Mouse (Mus musculus) E14TG2a.4 (cell line): ENCODE measurements around the gene Ndufs1.

Source experiments
- H3K27me3 ChIP-seq: 2 replicates; pipeline ENCODE4 v1.6.1; 2014; ENCODE audit warnings: low read length, control low read depth; ENCODE audit not compliant: insufficient read depth
- H3K36me3 ChIP-seq: 2 replicates; pipeline ENCODE4 v1.6.1; 2014; ENCODE audit warnings: low read length, control low read depth; ENCODE audit not compliant: insufficient read depth
- H3K4me1 ChIP-seq: replicated peaks from 2 replicates; pipeline ENCODE4 v1.6.1; 2014; ENCODE audit warnings: low read depth, low read length, control low read depth
- H3K4me3 ChIP-seq: replicated peaks from 2 replicates; pipeline ENCODE4 v1.5.1; 2014; ENCODE audit warnings: mild to moderate bottlenecking, low read length
- H3K9me3 ChIP-seq: 2 replicates; pipeline ENCODE4 v1.6.1; 2014; ENCODE audit warnings: low read length, control low read depth
- CTCF ChIP-seq: conservative IDR thresholded peaks from 2 replicates; pipeline ENCODE4 v1.5.1; 2014; ENCODE audit warnings: low read length
- NANOG ChIP-seq: IDR thresholded peaks from 2 replicates; pipeline ENCODE4 v1.6.1; 2014; ENCODE audit warnings: borderline replicate concordance, low read length, mixed read lengths
- POU5F1 ChIP-seq: IDR thresholded peaks from 2 replicates; pipeline ENCODE4 v1.6.1; 2014; ENCODE audit warnings: low read length, borderline replicate concordance

Ndufs1 gene

DNA sequence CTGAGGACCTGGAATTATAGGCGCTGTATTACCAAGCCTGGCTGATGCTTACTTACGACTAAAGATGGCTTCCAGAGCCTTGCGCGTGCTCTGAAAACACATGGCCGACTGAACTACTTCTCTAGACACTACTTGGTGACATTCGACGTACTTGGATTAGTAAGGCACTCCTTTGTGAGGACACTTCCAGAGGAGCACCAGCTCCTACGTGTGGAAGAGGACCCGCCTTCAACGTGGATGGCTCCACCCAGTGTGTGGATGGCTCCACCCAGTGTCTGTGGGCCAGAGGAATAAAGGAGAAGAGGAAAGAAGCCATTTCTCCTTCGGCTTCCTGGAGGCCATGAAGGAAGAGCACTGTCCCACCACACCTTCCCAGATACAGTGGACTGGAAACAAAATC, 44.9 kb downstream of the Ndufs1 start:
- TF ChIP-seq POU5F1 (no peak), NANOG (no peak), CTCF (no peak)
- Histone ChIP-seq H3K36me3 (no peaks in the 10 kb centered on the region), H3K9me3 (no peaks in the 10 kb centered on the region), H3K27me3 (no peaks in the 10 kb centered on the region), H3K4me1 (peaks cover 85% of the 10 kb centered on the region), H3K4me3 (no peak overlapping the region)

- Histone ChIP-seq H3K27me3 (no peaks in the 10 kb centered on the region), H3K9me3 (no peaks in the 10 kb centered on the region)
Measured at GRCm38 (mm10) chr1:63130883-63131282, 45.8 kb downstream of the Ndufs1 start.

GRCm38 (mm10) chr1:63129857-63130690, 46.6 kb downstream of the Ndufs1 start:
- no peaks in the 10 kb centered on the region for H3K9me3 ChIP-seq
- H3K4me1 ChIP-seq: peaks cover 80% of the 10 kb centered on the region
- TF ChIP-seq POU5F1 (no peak), NANOG (no peak), CTCF (no peak)
- no peaks in the 10 kb centered on the region for H3K27me3 ChIP-seq
- peak overlapping the region; percentile 35; the same call in 1 of the 2 replicates for H3K4me3 ChIP-seq
- peaks cover 14% of the 10 kb centered on the region for H3K36me3 ChIP-seq

More at GRCm38 (mm10) chr1:63130883-63131282, 45.8 kb downstream of the Ndufs1 start:
- H3K4me1 ChIP-seq: peaks cover 81% of the 10 kb centered on the region
- H3K4me3 ChIP-seq: 0 out of 2 replicates have a peak overlapping the region, but pooled peaks have one; percentile 35
- H3K36me3 ChIP-seq: peaks cover 6% of the 10 kb centered on the region
- TF ChIP-seq NANOG (no peak), POU5F1 (no peak), CTCF (no peak)

DNA sequence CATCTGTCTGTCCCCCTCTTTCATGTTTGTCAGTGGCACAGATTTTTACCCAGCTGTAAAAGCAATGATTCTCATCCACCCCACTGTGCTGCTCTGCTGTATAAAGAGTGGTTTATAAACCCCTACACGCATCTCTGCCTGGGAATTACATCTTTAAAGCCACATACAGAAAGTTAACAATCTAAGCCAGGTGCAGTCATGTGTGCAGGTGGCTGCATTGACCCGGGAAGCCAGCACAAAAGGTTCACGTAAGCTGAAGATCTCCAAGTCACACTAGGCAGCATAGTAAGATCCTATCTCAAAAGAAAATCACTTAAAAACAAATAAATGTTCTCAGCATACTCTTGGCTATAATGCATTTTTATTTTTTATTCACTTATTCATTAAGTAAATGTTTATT, 47.4 kb downstream of the Ndufs1 start:
- no peaks in the 10 kb centered on the region for H3K27me3 ChIP-seq
- no peaks in the 10 kb centered on the region for H3K9me3 ChIP-seq
- peaks cover 75% of the 10 kb centered on the region for H3K4me1 ChIP-seq
- TF ChIP-seq POU5F1: no peak
- TF ChIP-seq CTCF: no peak
- no peak for TF ChIP-seq NANOG
- no peak overlapping the region for H3K4me3 ChIP-seq
- H3K36me3 ChIP-seq: peaks cover 18% of the 10 kb centered on the region

DNA sequence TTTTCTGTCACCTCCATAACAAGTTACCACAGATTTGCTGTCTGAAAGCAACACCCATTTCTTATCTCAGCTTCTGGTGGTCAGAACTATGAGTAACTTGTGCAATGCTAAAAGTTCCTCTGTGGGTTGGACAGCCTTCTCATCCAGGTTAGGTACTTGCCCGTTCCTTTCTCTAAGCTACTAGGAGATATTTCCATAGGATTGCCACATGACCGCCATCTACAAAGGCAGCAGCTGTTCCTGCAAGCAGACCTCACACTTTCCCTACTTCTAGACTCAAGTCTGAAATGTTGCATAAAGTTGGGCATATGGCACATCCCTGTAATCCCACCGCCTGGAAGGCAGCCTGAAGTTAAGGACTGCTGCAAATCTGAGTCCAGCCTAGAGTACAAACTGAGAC, 50.4 kb downstream of the Ndufs1 start:
- no peaks in the 10 kb centered on the region for H3K27me3 ChIP-seq
- no peak overlapping the region for H3K4me3 ChIP-seq
- no peaks in the 10 kb centered on the region for H3K9me3 ChIP-seq
- H3K36me3 ChIP-seq: peaks cover 48% of the 10 kb centered on the region
- H3K4me1 ChIP-seq: peaks cover 69% of the 10 kb centered on the region
- no peak for TF ChIP-seq NANOG
- TF ChIP-seq CTCF: no peak
- no peak for TF ChIP-seq POU5F1

DNA sequence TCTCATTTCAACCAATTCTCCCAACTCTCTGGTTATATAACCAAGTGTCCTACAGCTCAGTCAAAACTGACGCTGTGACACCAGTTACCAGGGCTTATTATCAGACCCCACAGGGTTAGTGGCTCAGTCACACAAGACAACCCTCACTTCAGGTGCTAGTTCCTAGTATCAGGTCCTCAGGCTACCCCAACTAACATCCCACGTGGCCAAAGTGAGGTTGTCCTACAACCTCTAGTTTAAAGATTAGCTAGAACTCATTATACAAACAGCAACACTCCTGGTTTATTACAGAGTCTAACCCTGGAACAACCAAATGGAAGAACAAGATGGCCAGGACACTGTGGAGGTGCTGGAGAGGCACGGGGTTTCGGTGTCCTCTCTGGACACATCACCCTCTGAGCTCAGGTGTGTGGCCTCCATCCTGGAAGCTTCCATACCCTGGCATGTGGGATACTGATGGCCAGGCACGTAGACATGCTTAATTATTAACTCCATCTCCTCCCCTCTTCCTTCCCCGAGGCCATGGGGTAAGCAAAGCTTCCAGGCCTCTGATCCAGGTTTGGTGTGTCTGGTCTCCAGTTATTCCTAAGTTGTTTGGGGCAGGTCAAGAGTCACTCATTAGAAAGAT, 52.7 kb downstream of the Ndufs1 start:
- H3K4me3 ChIP-seq: no peak overlapping the region
- no peaks in the 10 kb centered on the region for H3K27me3 ChIP-seq
- no peaks in the 10 kb centered on the region for H3K9me3 ChIP-seq
- no peak for TF ChIP-seq NANOG
- no peak for TF ChIP-seq CTCF
- TF ChIP-seq POU5F1: no peak
- peaks cover 71% of the 10 kb centered on the region for H3K36me3 ChIP-seq
- peaks cover 68% of the 10 kb centered on the region for H3K4me1 ChIP-seq

DNA sequence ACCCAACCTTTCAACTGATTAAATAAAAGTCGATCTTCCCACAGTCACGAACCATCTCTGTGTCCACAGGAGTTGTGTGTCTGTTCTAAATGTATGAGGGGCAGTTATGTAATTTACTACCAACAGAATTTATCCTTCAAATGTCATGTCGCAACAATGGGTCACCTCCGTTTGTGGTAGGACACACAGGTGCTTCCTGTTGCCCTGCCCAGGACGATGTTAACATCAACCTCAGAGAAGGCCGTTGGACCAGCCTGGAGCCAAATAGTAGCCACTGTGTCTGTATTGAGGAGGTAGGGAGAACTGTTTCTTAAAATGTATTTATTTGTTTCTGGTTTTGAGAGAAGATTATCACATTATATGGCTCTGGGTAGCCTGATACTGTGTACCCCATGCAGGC, 54.6 kb downstream of the Ndufs1 start:
- Histone ChIP-seq H3K4me1 (peaks cover 73% of the 10 kb centered on the region), H3K4me3 (no peak overlapping the region), H3K36me3 (peaks cover 84% of the 10 kb centered on the region), H3K27me3 (no peaks in the 10 kb centered on the region), H3K9me3 (no peaks in the 10 kb centered on the region)
- TF ChIP-seq CTCF (no peak), NANOG (no peak), POU5F1 (no peak)

DNA sequence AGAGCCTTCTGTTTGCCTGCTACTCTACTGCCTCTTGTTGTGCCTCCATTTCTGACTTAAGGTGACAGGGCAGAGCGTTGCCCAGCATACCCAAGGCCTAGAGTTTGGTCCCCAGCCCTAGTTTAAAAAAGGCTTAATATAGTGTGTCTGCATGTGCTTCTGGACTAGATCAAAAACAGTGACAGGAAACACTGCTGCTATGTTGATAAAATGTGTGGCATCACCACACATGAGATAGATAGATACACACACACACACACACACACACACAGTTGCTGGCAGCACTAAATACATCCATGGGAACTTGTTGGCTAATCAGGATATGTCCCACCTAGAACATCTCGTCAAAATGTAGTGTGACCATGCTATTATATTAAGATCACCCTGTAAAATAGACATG, 56.3 kb downstream of the Ndufs1 start:
- TF ChIP-seq CTCF (no peak), NANOG (no peak), POU5F1 (no peak)
- no peak overlapping the region for H3K4me3 ChIP-seq
- no peaks in the 10 kb centered on the region for H3K27me3 ChIP-seq
- H3K9me3 ChIP-seq: no peaks in the 10 kb centered on the region
- peaks cover 77% of the 10 kb centered on the region for H3K36me3 ChIP-seq
- peaks cover 78% of the 10 kb centered on the region for H3K4me1 ChIP-seq

- no peak for TF ChIP-seq CTCF
- TF ChIP-seq POU5F1: no peak
- no peak for TF ChIP-seq NANOG
Measured at GRCm38 (mm10) chr1:63119675-63120074, 57.0 kb downstream of the Ndufs1 start.

More at GRCm38 (mm10) chr1:63119675-63120074, 57.0 kb downstream of the Ndufs1 start:
- Histone ChIP-seq H3K4me1 (peaks cover 75% of the 10 kb centered on the region), H3K36me3 (peaks cover 73% of the 10 kb centered on the region), H3K27me3 (no peaks in the 10 kb centered on the region), H3K4me3 (no peak overlapping the region), H3K9me3 (no peaks in the 10 kb centered on the region)
